Mouse (Mus musculus): ENCODE measurements around the gene Pip5k1b.

DNA sequence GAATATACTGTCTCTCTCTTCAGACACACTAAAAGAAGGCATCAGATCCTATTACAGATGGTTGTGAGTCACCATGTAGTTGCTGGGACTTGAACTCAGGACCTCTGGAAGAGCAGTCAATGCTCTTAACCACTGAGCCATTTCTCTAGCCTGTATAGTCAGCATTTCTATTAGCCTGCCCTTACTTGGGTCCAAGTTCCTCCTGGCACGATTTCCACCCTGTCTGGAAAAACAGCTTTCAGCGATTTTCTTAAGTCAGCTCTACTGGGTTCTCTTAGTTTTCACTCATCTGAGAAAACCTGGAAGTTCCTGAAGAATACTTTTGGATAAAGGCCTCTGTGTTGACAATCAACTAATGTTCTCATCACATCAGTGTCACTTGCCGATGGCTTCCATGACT is 56.4 kb downstream of the Pip5k1b start:
- TF ChIP-seq CTCF (IDR thresholded peaks at IDR 0.05), result no peak
- TF ChIP-seq POLR2A (IDR thresholded peaks at IDR 0.05; ENCODE audit: insufficient read depth, low read depth, low read length), result no peak
